Mouse (Mus musculus): ENCODE data around the gene Cdrt4. TPM values are rescaled to one million over a fixed set of nuclear protein-coding genes. Genes with fewer than 3 reads are reported as not detected.

The Cdrt4 gene
- not detected in 4 replicates for total RNA-seq (2023; ENCODE audit: inconsistent age)

DNA sequence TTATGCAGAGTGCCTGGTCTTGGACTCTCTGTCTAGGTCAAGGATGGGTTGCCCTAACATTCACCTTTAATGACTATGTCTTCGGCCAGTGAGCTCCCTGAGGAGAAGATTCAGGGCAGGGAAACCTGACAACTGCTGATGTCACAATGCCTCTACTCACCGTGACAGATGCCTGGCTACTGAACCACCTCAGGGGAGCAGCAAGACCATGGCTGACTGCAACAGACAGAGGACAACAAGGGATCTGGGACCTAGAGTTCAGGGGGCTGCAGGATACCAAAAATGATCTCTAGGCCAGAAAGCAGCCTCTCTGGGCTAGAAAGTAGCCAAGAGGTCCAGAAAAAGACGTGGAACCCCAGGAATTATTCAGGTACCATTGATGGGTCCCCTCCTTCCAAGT is at the start of gene Cdrt4:
Gene Cdrt4 (plus strand): TSS at position 182 of the 400 bp plus-strand sequence.

Other genes with a start within 250 kb of the Cdrt4 start
- gene Zfp287, start 219.3 kb upstream of the Cdrt4 start, total RNA-seq (2023; ENCODE audit: inconsistent age): 4.6 to 9.0 TPM (median 5.8 TPM) in 4 replicates
- gene Gm10428, start 198.1 kb upstream of the Cdrt4 start, total RNA-seq (2023; ENCODE audit: inconsistent age): not detected in 4 replicates
- gene Zfp286, start 161.7 kb upstream of the Cdrt4 start, total RNA-seq (2023; ENCODE audit: inconsistent age): 0.81 to 1.9 TPM (median 1.3 TPM) in 4 replicates
- 1.1 to 2.2 TPM (median 2.0 TPM) in 4 replicates for gene Trim16, start 131.0 kb upstream of the Cdrt4 start, total RNA-seq (2023; ENCODE audit: inconsistent age)
- gene Fbxw10, start 104.1 kb upstream of the Cdrt4 start, total RNA-seq (2023; ENCODE audit: inconsistent age): 6.9 to 7.6 TPM (median 7.2 TPM) in 4 replicates
- gene Tvp23b, start 71.7 kb upstream of the Cdrt4 start, total RNA-seq (2023; ENCODE audit: inconsistent age): 13.4 to 18.5 TPM (median 14.8 TPM) in 4 replicates
- not detected in 4 replicates for gene Tekt3, start 110.5 kb downstream of the Cdrt4 start, total RNA-seq (2023; ENCODE audit: inconsistent age)
- 0.27 to 1.4 TPM (median 0.51 TPM) in 4 replicates for gene Pmp22, start 177.8 kb downstream of the Cdrt4 start, total RNA-seq (2023; ENCODE audit: inconsistent age)